Mouse (Mus musculus) Patski (cell line): ENCODE measurements around the gene Hsd11b1. TPM values are rescaled to one million over a fixed set of nuclear protein-coding genes. Genes with fewer than 3 reads are reported as not detected.

Experiments used
- ATAC-seq: fragments of 100-300 bp; one replicate; pipeline ENCODE4 v1.8.0; 2021
- CTCF ChIA-PET: fragments of 350-600 bp; sonication (Branson Sonifier 250); formaldehyde crosslinking; loops from one replicate; lab custom pipeline; 2022; ENCODE audit warnings: inconsistent platforms; lab: Charles Lee
- POLR2A ChIA-PET: fragments of 350-600 bp; sonication (Branson Sonifier 250); formaldehyde crosslinking; loops from one replicate; lab custom pipeline; 2022; ENCODE audit warnings: antibody characterized with exemption, inconsistent platforms; lab: Charles Lee
- DNase-seq: peaks from one replicate; pipeline ENCODE4 v3.0.0-alpha.2; 2011; ENCODE audit warnings: low read depth, low spot score
- H3K27me3 ChIP-seq: fragments of 371-371 bp; one replicate; pipeline ENCODE4 v1.5.1; 2021
- CTCF ChIP-seq: fragments of 100-300 bp; IDR thresholded peaks from one replicate; pipeline ENCODE4 v1.5.1; 2021
- in situ Hi-C: fragments of 300-500 bp; cut with MboI; formaldehyde crosslinking; loops from 3 replicates; pipeline ENCODE4 v1.11.1; 2018; ENCODE audit warnings: low pct_unique_long_range_greater_than_20kb, mixed read lengths
- polyA plus RNA-seq: library from polyadenylated mRNA; unstranded; gene quantifications from one replicate; pipeline ENCODE4 v1.2.3, GENCODE M21; 2021

Hsd11b1 gene
- polyA plus RNA-seq, 1 experiment from 2014 or later: 0.19 TPM

DNA sequence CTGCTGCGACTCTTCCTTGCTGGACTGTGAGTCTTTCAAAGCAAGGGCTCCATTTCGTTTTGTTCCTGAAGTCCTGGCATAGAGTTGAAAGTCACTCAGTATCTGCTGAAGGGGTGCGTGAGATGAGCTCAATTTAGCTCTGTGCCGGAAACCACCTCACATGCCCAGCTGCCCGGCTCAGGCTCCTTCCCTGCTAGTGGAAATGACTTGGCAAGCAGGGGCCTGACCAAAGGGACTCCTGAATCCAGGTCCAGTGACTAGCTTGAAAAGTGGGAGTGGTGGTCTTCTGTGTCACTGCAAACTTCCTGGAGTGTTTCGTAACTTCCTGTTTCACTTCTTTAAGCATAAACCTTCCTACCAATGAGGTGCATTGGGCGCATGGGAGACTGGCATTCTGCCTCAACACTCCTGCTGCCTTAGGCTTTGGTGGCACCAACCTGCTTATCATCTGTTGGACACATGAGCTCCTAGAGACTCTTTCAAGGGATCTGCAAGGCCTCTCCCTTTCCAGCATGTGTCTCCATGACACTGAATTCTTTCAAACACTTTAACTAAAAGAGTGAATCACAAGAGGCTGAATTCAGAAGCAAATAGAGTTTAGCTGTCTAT, 72.1 kb downstream of the Hsd11b1 start:
- no peaks in the 10 kb centered on the region for H3K27me3 ChIP-seq
- DNase-seq (no peak), ATAC-seq (no peak)
- ChIA-PET POLR2A (no interaction called here), CTCF (interaction anchor here (0.8 to 1.4 kb wide), 3 partner anchors 9 to 62 kb away, joined by 3 to 5 read pairs (median 3); partner anchors contain the start of genes Diexf and Traf3ip3)
- TF ChIP-seq CTCF: no peak
- in situ Hi-C loops: no loop called here

DNA sequence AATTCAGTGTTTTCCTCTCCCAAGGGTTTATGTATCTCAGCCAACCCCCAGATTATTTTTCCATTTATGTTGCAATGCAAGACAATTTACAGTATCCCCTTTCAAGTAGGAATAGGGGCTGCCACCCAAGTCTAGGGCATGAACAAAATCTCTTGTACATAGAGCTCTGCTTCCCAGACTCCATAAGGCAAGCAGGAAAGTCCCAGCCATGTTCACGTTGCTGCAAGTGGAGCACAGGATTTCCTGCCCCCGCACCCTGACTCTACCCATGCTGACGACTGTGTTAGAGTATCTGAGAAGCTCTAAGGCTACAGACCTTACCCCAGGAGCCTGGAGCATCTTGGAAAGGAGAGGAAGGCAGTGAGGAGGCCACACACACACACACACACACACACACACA, 74.1 kb downstream of the Hsd11b1 start:
- peak; percentile 6 for ATAC-seq
- POLR2A ChIA-PET: interaction anchor here (0.5 to 0.8 kb wide), 2 partner anchors 14 to 645 kb away, joined by 3 to 6 read pairs; no protein-coding TSS in a partner anchor
- H3K27me3 ChIP-seq: no peaks in the 10 kb centered on the region
- no peak for TF ChIP-seq CTCF
- in situ Hi-C loops: no loop called here
- no peak for DNase-seq
- CTCF ChIA-PET: interaction anchor here (1.4 kb wide), 2 partner anchors 17 to 25 kb away, joined by 3 to 4 read pairs; partner anchors contain the start of gene Lamb3

- CTCF ChIA-PET: interaction anchor here (0.7 to 1.4 kb wide), 2 partner anchors 18 to 27 kb away, joined by 3 to 4 read pairs; partner anchors contain the start of gene Lamb3
- POLR2A ChIA-PET: interaction anchor here (0.5 to 0.8 kb wide), 2 partner anchors 14 to 646 kb away, joined by 3 to 6 read pairs; no protein-coding TSS in a partner anchor
- no peaks in the 10 kb centered on the region for H3K27me3 ChIP-seq
- in situ Hi-C loops: no loop called here
- ATAC-seq: peak; percentile 70
- no peak for TF ChIP-seq CTCF
- DNase-seq: no peak
These were observed 74.7 kb downstream of the Hsd11b1 start for GRCm38 (mm10) chr1:193189151-193189621.

DNA sequence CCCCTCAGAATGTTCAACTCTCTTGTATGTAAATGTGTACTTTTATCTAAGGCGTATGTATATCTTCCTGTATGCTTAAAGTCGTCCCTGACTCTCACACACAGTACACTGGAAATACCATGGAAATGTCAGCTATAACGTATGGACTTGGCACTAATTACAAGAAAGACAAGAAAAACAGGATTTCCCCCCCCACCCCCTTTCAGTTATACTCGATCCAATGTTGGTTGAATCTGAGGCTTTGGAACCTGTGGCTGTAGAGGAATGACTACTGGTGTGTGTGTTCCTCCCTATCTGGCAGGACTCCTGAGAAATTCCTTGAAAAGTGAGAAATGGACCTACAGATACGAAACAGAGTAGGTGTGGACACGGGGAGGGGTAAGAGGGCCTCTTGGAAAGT, 75.6 kb downstream of the Hsd11b1 start:
- H3K27me3 ChIP-seq: no peaks in the 10 kb centered on the region
- CTCF ChIA-PET: no interaction called here
- DNase-seq: no peak

DNA sequence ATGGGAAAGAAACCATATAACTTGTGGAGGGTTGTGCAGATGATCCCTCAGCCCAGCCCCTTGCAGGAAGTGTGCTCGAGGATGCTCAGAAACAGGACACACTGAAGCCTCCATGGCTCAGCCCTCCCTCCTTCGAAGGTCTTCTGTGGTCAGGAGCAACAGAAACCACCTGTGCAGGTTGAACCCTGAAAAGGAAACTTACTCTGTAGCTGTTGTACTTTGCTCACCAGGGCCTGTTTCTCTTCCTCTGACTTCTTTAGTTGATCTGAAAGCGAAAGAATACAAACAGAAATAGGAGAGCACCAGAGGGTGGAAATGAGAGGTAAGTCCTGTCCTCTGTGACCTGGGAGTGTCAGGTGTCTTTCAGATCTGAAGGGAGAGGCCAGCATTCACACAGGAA, 82.8 kb downstream of the Hsd11b1 start:
- DNase-seq (no peak), ATAC-seq (no peak)
- ChIA-PET POLR2A (no interaction called here), CTCF (no interaction called here)
- in situ Hi-C loops: no loop called here
- H3K27me3 ChIP-seq: no peaks in the 10 kb centered on the region
- TF ChIP-seq CTCF: no peak

More for the DNA sequence above, 75.6 kb downstream of the Hsd11b1 start:
- TF ChIP-seq CTCF: no peak
- POLR2A ChIA-PET: no interaction called here
- ATAC-seq: no peak
- in situ Hi-C loops: no loop called here

- ATAC-seq (no peak), DNase-seq (no peak)
- no peak for TF ChIP-seq CTCF
- ChIA-PET CTCF (no interaction called here), POLR2A (interaction anchor here (1.1 kb wide), 1 partner anchor 44 kb away, joined by 6 read pairs; the partner anchor contains the start of gene Diexf)
- no peaks in the 10 kb centered on the region for H3K27me3 ChIP-seq
- in situ Hi-C loops: no loop called here
These were observed 89.6 kb downstream of the Hsd11b1 start for GRCm38 (mm10) chr1:193174143-193174733.

DNA sequence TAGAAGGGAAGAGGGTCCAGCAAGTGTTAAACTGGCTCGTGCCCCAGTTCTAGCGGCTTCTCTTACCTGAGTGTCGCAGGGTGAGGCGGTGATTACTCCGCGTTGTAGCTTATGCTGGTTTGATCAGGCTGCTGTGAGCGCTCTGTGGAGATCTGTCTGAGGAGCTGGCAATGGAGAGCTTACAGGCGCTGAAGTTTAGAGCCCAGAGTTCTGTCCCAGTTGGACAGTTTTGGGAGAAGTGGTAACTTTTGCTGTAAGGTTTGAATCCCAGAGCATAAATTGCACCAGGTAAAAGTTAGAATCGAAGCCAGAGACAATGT, 90.1 kb downstream of the Hsd11b1 start:
- in situ Hi-C loops: no loop called here
- DNase-seq (no peak), ATAC-seq (no peak)
- H3K27me3 ChIP-seq: no peaks in the 10 kb centered on the region
- ChIA-PET CTCF (interaction anchor here (1.3 kb wide), 1 partner anchor 44 kb away, joined by 4 read pairs; the partner anchor contains the start of gene Diexf), POLR2A (interaction anchor here (0.6 to 1.1 kb wide), 2 partner anchors 44 to 433 kb away, joined by 4 to 6 read pairs; partner anchors contain the start of gene Diexf)
- TF ChIP-seq CTCF: no peak

GRCm38 (mm10) chr1:193172991-193173809, 90.7 kb downstream of the Hsd11b1 start:
- POLR2A ChIA-PET: interaction anchor here (0.5 to 1.8 kb wide), 3 partner anchors 9 to 432 kb away, joined by 3 to 5 read pairs (median 4); partner anchors contain the start of gene Diexf
- no peak for TF ChIP-seq CTCF
- CTCF ChIA-PET: interaction anchor here (1.3 to 1.8 kb wide), 2 partner anchors 42 to 43 kb away, joined by 4 read pairs; partner anchors contain the start of gene Diexf
- in situ Hi-C loops: no loop called here
- peak; percentile 91 for DNase-seq
- peak; percentile 92 for ATAC-seq
- no peaks in the 10 kb centered on the region for H3K27me3 ChIP-seq

Other genes starting within 250 kb of the Hsd11b1 start
- 2.7 TPM for gene Syt14, start 228.3 kb downstream of the Hsd11b1 start, polyA plus RNA-seq
- gene Diexf, start 133.8 kb downstream of the Hsd11b1 start, polyA plus RNA-seq: 16.2 TPM
- gene Irf6, start 111.0 kb downstream of the Hsd11b1 start, polyA plus RNA-seq: 2.2 TPM
- gene A130010J15Rik, start 96.0 kb downstream of the Hsd11b1 start, polyA plus RNA-seq: 7.3 TPM
- gene Traf3ip3, start 62.4 kb downstream of the Hsd11b1 start, polyA plus RNA-seq: not detected
- gene Lamb3, start 56.4 kb downstream of the Hsd11b1 start, polyA plus RNA-seq: 0.17 TPM
- gene G0s2, start 9.1 kb upstream of the Hsd11b1 start, polyA plus RNA-seq: not detected
- 0.69 TPM for gene Camk1g, start 106.2 kb upstream of the Hsd11b1 start, polyA plus RNA-seq